Mouse (Mus musculus) spleen, adult 2 months (tissue): ENCODE results near the gene Chrm4.

Experiments
- CTCF ChIP-seq: fragments of 200-500 bp; IDR thresholded peaks from 2 replicates; pipeline ENCODE4 v1.5.1; 2011; ENCODE audit warnings: mild to moderate bottlenecking, inconsistent platforms; ENCODE audit not compliant: insufficient read depth, insufficient read length, insufficient replicate concordance; ENCODE audit errors: extremely low read depth
- POLR2A ChIP-seq: fragments of 200-500 bp; IDR thresholded peaks from 2 replicates; pipeline ENCODE4 v1.6.1; 2011; ENCODE audit warnings: low read depth, low read length, inconsistent platforms

DNA sequence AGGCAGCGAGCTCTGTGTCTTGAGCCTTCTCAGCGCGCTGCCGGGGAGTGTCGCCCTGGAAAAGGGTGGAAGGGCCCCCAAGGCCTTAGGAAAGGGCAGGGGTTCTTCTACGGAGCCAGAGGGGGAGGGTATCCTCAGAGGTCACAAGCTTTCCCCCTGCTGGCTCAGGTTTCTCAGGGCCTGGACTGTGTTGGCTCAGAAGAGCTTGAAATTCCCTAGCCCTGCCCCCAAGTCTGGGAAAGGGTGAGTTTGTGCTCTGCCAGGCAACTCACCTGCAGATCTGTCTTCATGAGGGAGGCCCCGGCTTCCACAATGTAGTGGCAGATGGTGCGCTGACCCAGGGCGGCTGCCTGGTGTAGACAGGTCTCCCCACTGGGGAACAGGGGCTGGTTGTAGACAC lies 6.4 kb downstream of the Chrm4 start:
- no peak for TF ChIP-seq CTCF
- TF ChIP-seq POLR2A = no peak
